Mouse (Mus musculus): ENCODE measurements around the gene Tmx1. TPM values are rescaled to one million over a fixed set of nuclear protein-coding genes. Genes with fewer than 3 reads are reported as not detected.

Gene Tmx1
- polyA plus RNA-seq, 2 experiments from 2014 or later: 111 to 124 TPM

GRCm38 (mm10) chr12:70486716-70487480 is 34.0 kb downstream of the Tmx1 start:
- no peak for ATAC-seq

- no peak for ATAC-seq
Observed at GRCm38 (mm10) chr12:70492441-70492840, 39.5 kb downstream of the Tmx1 start.

- peak; percentile 90 for ATAC-seq
Observed at GRCm38 (mm10) chr12:70494494-70495281, 41.8 kb downstream of the Tmx1 start.

- ATAC-seq: no peak
Observed at GRCm38 (mm10) chr12:70495282-70495922, 42.5 kb downstream of the Tmx1 start.

- ATAC-seq: no peak
Observed at GRCm38 (mm10) chr12:70498091-70498490, 45.2 kb downstream of the Tmx1 start.

- no peak for ATAC-seq
Observed at GRCm38 (mm10) chr12:70505971-70506370, 53.1 kb downstream of the Tmx1 start.

- no peak for ATAC-seq
Observed at GRCm38 (mm10) chr12:70512023-70512422, 59.1 kb downstream of the Tmx1 start.

- no peak for ATAC-seq
Observed at GRCm38 (mm10) chr12:70512431-70512830, 59.5 kb downstream of the Tmx1 start.

Other genes with a start within 250 kb of the Tmx1 start
- 1 to 10 TPM; 1.1 to 1.2 TPM for gene Pygl, start 221.6 kb upstream of the Tmx1 start, polyA plus RNA-seq (2017; shearing (Covaris generic))
- under 1 TPM in 1 of 2 experiments, not detected in 1; 0.08 TPM for gene Trim9, start 105.5 kb upstream of the Tmx1 start, polyA plus RNA-seq (2017; shearing (Covaris generic))

Measured in CD4-positive, CD25-positive, alpha-beta regulatory T cell, adult 4 months (primary cell).